Mouse (Mus musculus): ENCODE data around the gene Nr6a1.

Nr6a1 gene

DNA sequence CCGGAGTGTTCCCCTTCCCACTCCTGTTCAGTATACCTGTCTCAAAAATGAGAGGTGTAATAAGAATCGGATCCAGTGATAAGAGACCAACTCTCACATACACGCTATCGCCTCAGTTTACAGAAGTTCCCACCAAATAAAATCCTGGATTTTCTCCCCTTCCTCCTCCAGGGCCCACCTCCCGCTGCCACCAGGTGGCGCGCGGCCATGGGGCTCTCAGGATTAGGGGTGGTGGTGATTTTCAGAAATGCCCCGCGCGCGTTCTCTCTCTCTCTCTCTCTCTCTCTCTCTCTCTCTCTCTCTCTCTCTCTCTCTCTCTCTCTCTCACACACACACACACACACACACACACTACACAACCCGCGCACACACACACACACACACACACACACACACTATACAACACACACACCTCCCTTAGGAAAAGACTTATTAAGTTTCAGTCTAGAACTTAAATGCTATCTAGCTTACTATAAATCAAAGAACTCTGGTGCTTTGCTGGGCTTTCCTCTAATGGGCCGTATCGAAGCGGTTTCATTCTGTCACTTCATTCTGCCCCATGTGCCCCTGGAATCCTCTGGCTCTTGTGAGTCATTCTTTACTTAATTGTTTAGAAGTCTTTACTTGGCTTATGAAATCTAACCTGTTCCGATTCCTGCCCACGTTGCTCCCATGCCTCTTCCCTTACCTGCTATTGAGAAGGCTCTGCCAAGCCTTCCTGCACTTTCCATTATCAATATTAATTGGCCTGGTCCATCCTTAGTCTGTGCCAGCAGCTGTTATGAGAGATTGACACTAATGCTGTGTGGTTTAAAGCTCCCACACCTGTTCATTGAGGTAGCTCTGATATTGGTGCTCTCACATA is at the start of gene Nr6a1:
Gene Nr6a1, minus strand, starts transcription at position 574 of the 865 bp plus-strand sequence.
- peak; percentile 62 for DNase-seq (ENCODE audit: low read depth)

- no peak for DNase-seq (ENCODE audit: low read depth)
These were observed 48.7 kb upstream of the Nr6a1 start for GRCm38 (mm10) chr2:38975941-38976805.

GRCm38 (mm10) chr2:38975181-38975580 is 47.7 kb upstream of the Nr6a1 start:
- DNase-seq (ENCODE audit: low read depth) = no peak

DNA sequence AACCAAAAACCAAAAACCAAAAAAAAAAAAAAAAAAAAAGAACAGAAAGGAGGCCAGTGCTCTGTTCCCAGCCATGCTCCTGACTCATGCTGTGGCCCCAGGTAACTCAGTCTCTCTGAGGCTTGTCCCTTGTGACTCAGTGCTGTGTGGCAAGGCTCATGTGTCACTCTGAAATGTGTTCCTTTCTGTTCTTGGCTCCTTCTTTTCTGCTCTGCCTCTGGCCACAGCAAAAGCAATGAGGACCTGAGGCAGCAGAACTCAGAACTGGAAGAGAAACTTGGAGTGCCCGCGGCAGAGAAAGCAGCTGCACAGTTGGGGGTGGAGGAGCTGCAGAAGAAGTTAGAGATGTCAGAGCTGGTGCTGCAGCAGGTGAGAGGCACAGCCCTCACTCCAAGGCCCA is 46.7 kb upstream of the Nr6a1 start:
- DNase-seq (ENCODE audit: low read depth) = no peak

DNA sequence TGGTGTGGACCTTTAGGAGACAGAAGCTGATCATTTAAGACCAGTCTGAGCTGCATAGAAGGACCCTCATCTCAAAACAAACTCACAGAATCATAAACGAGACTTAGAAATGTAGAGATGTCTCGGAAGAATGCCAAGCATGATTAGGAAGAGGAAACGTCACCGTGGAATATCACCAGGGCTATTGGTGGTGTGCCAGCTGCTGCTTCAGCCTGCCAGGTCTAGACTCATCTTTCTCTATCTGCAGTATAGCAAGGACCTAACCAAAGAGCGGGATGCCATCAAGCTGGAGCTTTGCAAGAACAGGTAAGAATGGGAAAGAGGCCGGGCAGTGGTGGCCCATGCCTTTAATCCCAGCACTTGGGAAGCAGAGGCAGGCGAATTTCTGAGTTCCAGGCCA is 46.2 kb upstream of the Nr6a1 start:
- DNase-seq (ENCODE audit: low read depth) = no peak

GRCm38 (mm10) chr2:38973223-38973622 is 45.7 kb upstream of the Nr6a1 start:
- no peak for DNase-seq (ENCODE audit: low read depth)

DNA sequence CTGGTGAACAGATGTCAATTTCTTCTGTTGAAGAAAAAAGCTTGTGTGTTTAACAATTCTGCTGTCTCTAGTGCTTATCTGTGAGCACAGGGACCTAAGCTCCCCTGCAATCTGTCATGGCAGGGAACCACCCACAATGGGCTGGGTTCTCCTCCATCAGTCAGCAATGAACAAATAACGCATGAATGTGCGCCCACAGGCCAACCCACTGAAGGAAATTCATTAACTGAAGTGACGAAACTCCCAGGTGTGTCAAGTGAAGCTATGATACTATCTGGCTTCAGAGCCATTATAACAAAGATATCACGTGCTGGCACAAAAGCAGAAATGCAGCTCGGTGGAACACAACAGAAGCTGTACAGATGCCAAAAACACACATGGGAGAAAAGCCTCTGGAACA is 42.6 kb upstream of the Nr6a1 start:
- DNase-seq (ENCODE audit: low read depth) = peak; percentile 80

DNA sequence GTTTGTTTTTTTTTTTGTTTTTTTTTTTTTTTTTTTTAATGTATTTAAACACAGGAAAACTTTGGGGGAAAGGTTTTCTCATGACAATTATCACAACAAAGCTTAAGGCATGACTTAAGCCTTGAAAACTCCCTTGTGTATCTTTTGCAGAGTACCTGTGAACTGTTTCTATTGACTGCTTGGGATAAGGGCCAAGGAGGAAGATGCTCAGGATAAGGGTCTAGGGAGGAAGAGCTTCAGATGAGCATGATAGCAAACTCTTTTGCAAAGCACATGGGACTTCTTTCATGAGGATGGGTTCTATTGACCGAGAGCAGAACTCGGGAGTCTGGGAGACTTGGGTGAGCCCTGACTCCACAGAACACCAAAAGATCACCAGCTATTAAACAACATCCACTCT is 42.2 kb upstream of the Nr6a1 start:
- DNase-seq (ENCODE audit: low read depth) = no peak

- DNase-seq (ENCODE audit: low read depth) = no peak
These were observed 36.7 kb upstream of the Nr6a1 start for GRCm38 (mm10) chr2:38964198-38964597.

DNA sequence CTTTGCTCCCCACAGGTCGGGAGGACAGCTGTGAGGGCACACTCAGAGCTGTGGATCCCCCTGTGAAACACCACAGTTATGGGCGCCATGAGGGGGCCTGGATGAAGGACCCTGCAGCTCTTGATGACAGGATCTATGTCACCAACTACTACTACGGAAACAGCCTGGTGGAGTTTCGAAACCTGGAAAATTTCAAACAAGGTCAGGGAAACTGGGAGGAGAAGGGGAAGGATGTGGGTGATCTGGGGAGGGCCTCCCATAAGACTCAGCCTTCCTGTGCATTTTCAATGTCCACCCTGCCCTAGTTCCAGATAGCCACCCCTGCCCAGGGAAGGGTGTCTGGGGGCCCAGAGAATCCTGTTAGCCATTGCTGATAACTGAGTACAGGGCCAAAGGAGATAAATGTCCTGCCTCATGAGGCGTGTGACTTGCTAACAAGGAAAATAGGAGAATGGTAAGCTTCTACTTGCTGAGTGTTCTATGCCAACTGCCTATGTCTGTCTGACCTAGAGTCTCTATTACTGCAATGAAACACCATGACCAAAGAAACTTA is 30.3 kb upstream of the Nr6a1 start:
- DNase-seq (ENCODE audit: low read depth) = no peak

DNA sequence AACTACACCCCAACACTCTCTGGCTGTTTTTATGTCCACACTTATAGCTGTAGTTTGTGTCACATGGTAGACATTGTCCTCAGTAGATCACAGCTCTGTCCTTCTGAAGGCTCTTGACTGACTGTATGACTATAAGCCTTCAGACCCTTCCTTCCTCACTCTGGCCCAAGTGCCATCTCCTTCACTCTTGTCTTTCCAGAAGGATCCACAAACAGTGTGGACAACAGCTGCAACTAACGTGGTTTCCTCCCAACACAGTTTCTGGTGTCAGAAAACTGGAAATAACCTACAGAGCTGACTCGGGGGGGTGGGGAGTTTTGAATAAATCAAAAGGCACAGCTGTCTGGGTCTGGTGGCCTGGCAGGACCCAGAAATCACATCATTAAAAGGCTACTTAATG is 28.6 kb upstream of the Nr6a1 start:
- no peak for DNase-seq (ENCODE audit: low read depth)

DNA sequence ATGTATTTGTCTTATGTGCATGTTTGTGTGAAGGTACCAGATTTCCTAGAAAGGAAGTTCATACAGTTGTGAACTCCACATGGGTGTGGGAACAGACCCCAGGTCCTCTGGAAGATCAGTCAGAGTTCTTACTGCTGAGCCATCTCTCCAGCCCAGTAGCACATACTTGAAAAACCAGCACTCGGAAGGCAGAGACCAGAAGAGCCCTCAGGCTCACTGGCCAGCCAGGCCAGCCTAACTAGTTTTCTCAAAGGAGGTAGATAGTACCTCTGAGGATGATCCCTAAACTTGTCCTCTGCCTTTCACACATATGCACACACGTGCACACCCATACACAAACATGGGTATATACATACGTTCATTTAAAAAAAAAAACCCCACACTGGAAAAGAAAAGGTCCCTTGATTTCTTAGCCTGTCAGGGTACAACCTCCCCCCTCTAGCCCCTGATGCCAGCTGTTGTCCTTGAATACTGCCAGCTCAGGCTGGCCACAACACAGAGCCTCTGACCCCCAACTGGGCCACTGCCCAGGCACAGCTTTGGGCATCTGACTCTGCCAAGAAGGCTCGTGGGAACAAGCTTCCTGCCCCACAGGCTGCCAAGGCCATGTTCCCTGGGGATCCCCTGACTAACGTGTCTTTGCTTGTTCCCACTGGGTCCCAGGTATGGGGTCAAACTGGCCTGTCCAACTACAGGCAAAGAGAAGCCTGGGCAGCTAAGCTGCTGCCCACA is 25.8 kb upstream of the Nr6a1 start:
- DNase-seq (ENCODE audit: low read depth) = no peak

- DNase-seq (ENCODE audit: low read depth) = peak; percentile 74
These were observed 22.8 kb upstream of the Nr6a1 start for GRCm38 (mm10) chr2:38950281-38950719.

- no peak for DNase-seq (ENCODE audit: low read depth)
These were observed 20.1 kb upstream of the Nr6a1 start for GRCm38 (mm10) chr2:38947566-38947965.

GRCm38 (mm10) chr2:38944460-38945161 is 17.1 kb upstream of the Nr6a1 start:
- no peak for DNase-seq (ENCODE audit: low read depth)

- no peak for DNase-seq (ENCODE audit: low read depth)
These were observed 16.5 kb upstream of the Nr6a1 start for GRCm38 (mm10) chr2:38943977-38944376.

- no peak for DNase-seq (ENCODE audit: low read depth)
These were observed 15.7 kb upstream of the Nr6a1 start for GRCm38 (mm10) chr2:38943161-38943560.

DNA sequence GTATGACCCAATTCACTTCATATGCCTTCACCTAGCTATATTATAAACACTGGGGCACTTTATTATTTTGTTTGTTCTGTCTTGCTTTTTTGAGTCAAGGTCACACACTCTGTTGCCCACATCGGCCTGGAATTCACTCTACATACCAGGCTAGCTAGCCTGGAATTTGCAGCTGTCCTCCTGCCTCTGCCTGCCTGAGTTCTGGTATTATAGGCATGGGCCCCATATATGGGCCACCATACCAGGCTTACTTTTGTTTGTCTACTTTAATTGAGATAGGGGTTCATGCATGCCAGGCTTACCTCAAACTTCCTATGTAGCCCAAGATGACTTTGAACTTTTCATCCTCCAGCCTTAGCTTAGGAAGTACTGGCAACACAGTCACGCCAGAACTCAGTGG is 14.4 kb upstream of the Nr6a1 start:
- DNase-seq (ENCODE audit: low read depth) = no peak

GRCm38 (mm10) chr2:38941426-38941825 is 13.9 kb upstream of the Nr6a1 start:
- no peak for DNase-seq (ENCODE audit: low read depth)

GRCm38 (mm10) chr2:38939047-38939446 is 11.6 kb upstream of the Nr6a1 start:
- no peak for DNase-seq (ENCODE audit: low read depth)

DNA sequence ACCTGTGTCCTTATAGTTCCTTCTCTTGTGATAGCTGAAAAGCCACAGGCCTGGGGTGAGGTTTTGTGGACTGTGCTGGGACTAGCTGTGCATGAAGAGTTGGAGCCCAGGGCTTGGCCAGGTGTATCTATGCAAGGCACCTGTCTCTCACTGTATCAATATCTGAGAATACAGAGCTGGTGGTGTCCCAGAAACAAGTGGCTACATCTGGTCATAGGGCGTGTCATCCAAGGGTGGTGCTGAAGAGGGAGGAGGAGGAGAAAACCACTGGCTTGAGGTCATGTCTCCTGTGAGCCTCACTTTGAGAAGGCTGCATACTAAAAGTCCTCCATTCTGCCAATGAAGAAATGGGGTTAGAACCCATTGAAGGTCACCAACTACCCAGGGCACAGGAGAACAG is 10.5 kb upstream of the Nr6a1 start:
- DNase-seq (ENCODE audit: low read depth) = no peak

Measured in c-Kit-positive CD71-positive TER-119-negative erythroid progenitor cells, embryonic 14.5 days (primary cell).